Mouse (Mus musculus): ENCODE results near the gene Col19a1.
"Not testable (repeated sequence)": the region's sequence is repeated elsewhere in the genome, so short reads cannot be mapped to it uniquely, and the experiment has no call there.

Col19a1 gene

DNA sequence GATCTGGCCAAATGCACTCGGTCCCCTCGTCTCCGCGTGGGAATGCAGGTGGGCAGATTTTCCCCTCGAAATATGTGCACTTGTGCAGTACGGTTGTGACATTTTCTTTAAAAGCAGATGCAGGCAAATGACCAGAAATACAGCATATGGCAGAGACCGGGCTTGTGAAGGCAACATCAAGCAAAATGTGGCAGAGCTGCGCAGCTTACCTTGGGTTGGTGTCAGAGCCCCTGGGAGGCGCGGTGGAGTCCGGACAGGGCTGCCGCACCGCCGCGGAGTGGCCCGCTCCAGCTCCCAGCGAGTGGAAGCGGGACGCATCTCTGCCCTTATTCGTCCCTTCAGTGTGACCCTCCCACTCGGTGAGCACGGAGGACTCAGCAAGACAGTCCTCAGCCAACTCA lies at the start of gene Col19a1:
Col19a1 (minus strand) TSS at position 332 of the 401 bp plus-strand sequence.
- no peak for DNase-seq (ENCODE audit: low read depth, low spot score)

DNA sequence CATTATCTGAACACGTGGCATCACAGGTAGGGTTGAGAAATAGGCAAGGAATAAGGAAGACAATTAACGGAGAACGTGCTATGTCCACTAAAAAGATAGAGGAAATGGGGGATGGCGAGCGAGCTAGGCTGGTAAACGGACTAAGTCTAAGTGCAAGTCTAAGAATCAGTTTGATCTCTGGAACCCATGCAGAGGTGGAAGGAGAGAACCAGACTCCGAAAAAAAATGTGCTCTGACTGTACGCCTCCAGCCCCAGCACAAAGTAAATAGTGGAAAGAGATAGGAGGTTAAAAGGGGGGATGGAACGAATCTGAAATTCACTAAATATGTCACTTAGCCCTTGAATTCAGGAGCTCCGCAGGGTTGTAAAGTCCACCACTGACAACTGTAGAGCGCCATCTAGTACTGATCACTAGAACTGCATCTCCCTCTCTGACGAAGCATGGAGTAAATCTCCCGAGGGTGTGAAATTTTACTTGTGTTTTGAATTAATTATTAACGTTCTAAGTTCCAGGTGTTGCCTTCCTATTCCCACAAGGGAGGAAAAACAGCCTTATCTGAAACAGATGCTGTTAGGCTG lies 46.4 kb upstream of the Col19a1 start:
- peak; percentile 11 for DNase-seq (ENCODE audit: low read depth, low spot score)

DNA sequence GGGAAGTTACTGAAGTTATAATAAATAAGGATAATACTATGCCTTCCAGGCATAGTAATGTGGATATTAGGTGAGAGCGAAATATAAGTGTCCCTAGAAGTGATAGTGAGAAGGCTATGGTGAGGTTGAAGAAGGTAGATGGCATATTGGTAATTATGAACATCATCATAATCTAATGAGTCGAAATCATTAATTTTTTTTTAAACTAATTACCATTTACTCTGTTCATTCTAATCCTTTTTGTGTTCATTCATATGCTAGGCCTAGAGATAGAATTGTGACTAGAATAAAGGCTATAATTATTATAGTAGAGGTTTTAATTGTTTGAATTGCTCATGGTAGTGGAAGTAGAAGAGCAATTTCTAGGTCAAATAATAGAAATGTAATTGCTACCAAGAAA lies 25.3 kb upstream of the Col19a1 start:
- not testable (repeated sequence) for DNase-seq (ENCODE audit: low read depth, low spot score)

DNA sequence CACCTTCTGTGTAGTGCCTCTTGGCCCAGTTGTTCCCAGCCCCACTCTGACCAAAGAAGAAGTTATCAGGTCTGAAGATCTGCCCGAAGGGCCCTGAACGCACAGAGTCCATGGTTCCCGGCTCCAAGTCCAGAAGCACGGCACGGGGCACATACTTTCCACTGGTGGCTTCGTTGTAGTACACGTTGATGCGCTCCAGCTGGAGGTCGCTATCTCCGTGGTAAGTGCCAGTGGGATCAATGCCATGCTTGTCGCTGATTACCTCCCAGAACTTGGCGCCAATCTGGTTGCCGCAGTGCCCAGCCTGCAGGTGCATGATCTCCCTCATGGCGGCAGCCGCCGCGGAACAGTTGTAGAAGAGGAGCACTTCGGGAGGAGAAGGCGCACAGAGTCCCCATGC lies 7.8 kb upstream of the Col19a1 start:
- DNase-seq (ENCODE audit: low read depth, low spot score): no peak

DNA sequence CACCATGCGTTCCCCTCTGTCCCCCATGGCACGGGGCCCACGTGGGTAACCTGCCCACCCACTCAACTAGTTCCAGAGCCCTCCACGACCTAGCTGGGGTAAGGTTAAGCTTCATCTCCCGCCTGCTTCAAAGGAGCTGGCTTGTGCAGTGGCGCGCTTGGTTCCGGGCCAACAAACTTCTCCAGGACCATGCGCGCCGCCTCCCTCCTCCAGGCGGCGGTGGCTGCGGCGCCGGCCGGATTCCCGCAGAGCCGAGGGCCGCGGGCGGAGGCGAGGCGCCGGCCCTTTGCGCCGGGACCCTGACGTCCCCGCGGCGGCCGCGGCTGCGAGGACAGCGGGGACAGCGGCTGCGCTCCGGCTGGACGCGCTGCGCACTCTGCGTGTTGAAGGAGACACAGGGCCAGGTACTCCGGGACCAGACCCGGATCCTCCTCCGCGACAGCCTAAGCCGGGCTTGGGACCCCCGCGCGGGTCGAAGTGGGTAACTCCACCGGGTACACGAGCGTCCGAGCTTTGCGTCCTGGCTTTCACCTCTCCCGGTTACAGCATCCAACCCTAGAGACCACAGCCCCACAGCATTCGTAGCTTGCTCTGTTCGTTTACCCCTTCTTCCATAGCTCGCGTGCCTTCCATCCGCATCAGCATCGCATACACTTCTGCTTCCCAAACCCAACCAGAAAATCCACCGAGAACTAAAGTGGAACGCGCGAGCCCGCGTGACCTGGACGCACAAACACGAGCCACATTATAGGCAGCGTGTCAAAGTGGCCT lies 717 bp downstream of the Col19a1 start:
- DNase-seq (ENCODE audit: low read depth, low spot score): no peak

DNA sequence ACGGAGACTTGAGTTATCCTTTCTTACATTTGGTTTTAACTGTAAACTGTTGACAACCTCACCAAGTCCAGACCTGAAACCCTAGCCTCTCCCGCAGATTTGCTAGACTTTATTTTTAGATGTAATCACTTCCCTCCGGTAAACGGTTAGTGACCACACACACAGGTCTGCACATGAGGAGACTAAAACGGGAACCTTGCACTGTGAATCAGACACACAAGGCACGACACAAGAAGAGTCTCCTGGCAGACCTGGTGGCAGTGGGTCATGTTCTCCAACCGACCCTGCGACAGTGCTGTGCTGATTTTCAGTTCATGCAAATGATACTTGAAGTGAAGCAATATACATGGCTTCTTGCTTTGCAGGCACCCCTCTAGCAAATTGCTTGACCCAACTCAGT lies 14.7 kb downstream of the Col19a1 start:
- no peak for DNase-seq (ENCODE audit: low read depth, low spot score)

DNA sequence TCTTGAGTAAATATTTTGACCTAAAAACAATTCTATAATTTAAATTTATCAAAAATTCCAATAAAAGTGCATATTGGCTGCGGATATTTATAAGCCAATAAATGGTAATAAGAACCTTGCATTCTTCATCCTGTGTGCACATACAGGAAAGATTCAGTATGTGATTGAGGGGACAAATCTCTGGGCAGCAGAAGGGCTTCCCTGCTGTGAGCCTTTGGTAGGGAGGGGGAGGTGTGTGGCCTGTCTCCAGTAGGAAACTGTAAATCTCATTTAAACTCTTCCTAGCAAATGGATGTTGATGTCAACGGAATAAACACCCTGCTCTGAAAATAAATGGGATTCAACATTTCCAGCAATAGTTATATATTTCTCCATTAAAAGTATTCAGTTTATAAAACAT lies 23.2 kb downstream of the Col19a1 start:
- no peak for DNase-seq (ENCODE audit: low read depth, low spot score)

DNA sequence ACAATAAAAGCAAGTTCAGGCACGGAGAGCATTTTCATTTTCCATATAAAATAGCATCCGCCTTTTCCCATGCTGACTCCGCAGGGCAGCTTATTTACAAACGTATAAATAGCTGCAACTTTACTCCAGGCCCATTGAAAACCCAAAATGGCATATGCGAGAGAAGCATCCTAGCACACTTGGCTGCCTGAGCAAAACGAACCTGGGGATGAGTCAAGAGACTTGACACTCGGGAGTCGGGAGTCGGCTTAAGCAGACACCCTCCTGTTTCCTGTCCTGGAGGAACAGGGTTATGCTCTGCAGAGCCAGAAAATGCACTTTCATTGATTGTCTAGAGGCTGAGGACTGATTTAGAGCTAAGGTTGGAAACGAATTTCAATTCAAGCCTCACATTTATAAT lies 29.3 kb downstream of the Col19a1 start:
- no peak for DNase-seq (ENCODE audit: low read depth, low spot score)

DNA sequence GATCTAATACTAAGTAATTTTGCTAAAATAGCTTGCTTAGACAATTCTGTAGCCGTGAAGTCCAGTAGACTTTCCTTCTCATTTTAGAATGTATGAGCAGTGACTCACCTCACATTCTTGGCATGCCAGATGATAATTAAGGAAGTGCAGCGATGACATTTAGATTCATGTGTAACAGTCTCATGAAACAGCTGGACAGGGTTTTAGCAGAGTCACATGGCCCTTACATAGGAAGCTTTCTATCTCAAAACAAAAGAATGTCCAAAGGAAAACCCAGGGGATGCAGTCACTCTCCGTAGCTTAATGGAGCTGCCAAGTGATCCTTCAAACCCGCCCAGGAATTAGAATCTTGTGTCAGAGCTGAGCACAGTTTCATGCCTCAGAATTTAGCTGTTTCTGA lies 33.8 kb downstream of the Col19a1 start:
- no peak for DNase-seq (ENCODE audit: low read depth, low spot score)

DNA sequence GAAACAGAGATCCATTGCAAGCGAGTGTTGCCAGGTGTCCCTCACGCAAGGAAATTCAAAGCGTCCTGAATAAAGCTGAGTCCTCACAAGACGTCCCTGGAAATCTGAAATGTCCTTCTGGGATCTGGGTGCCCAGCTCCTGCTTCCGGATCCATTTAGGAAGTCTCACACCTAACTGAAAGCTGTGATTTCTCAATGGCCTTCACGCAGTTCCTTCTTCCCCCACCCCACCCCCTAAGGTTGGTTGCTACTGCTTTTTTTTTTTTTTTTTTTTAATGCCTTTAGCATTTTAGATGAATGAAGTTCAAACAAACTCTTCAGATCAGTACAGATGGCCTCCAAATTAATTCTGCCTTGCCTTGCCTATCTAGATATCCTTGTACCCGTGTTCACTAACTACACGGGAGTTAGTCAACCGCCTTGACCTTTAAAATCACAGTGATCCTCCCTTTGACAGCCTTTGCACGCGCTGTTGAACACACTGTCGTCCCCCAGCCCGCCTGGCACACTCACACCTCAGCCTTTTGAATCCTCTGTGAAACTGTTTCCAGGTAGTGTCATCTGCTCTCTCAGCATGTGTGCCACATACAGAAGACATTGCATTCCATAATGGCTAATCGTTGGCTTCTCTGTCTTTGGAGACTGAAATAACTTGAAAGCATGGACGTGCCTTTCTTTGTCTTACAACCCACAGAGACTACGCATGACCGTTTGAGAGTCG lies 36.6 kb downstream of the Col19a1 start:
- no peak for DNase-seq (ENCODE audit: low read depth, low spot score)

DNA sequence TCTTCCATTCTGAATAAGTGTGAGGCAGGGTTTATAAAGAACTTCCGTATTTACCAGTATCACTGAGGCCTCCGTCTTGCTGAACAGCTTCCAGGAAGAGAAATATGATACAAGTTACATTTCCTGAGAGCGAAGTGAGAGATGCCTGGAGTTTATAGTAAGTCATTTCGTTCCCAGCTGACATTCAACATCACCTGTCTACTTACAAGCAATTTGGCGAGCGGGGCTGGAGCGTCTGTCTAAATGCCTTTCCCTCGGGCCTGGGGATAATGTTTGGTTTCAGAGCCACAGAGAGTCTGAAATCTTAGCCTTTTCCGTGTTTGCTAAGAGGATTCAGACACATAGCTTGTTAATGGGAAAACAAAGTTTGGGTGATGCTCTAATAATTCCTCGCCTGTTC lies 37.2 kb downstream of the Col19a1 start:
- DNase-seq (ENCODE audit: low read depth, low spot score): no peak

DNA sequence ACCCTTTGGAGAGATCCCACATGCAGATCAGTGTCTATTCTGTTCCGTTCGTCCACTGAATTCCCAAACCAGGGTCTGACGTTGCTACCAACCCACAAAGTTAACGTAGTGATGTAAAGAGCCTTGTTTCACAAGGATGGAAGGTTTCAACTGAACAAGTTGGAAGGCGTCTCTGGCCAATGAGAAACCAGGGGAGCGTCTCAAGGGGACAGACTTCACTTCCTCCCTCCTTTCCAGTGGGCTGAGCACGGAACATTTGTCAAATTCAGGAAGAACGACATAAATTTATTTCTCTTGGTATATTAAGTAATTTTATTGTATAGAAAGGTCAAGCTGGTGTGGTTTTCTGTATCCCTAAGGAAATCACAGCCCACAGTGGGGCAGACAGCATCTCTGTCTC lies 38.2 kb downstream of the Col19a1 start:
- no peak for DNase-seq (ENCODE audit: low read depth, low spot score)

DNA sequence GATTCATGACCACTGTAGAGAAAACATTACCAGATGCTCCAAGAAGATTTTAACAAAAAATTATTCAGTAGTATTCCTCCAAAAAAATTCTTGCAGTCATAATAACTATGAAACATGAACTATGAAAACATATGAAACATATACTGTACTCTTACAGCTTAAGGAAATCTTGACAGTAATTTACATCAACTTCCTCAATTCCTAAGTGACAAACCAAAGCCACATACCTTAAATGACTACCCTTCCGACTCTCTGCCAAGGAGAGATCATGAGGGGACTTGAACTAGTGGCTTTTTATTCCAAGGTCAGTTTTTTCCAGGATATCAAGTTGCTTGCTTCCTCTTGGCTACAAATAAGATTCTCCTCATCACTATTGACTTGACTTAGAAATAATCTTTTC lies 39.7 kb downstream of the Col19a1 start:
- no peak for DNase-seq (ENCODE audit: low read depth, low spot score)

DNA sequence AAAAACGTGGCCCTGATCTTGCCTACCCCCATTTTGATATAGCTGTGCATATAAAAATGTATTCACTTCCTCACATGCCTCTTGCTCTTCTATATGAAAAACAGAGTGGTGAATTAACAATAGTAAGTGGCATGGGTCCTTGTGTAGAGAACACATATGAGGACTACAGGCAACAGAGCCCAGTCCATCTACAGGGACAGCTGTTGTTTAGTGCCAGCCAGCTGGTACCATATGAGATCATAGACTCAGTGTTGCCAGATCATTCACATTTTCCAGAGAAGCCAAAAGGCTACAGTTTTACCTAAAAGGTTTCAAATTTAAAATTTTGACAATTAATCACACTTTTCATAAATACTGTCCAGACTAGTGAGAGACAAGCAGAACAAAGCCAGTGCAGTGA lies 47.4 kb downstream of the Col19a1 start:
- no peak for DNase-seq (ENCODE audit: low read depth, low spot score)

DNA sequence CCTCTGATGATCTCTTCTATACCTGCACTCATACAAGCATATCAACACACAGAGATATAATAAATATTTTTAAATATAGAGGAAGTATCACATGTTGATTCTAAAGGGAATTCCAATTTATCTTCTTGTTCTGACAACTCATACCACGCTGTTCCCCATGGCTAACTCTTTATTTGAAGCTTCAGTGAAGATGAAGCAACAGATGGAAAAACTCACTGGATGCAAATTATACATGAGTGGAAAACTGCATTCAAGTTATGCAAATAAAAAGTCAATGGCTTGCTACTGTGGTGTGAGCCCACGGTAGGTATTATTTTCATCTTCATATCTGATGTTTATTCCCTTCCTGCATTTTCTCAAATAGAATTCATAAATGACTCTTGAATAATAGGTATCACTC lies 60.1 kb downstream of the Col19a1 start:
- no peak for DNase-seq (ENCODE audit: low read depth, low spot score)

DNA sequence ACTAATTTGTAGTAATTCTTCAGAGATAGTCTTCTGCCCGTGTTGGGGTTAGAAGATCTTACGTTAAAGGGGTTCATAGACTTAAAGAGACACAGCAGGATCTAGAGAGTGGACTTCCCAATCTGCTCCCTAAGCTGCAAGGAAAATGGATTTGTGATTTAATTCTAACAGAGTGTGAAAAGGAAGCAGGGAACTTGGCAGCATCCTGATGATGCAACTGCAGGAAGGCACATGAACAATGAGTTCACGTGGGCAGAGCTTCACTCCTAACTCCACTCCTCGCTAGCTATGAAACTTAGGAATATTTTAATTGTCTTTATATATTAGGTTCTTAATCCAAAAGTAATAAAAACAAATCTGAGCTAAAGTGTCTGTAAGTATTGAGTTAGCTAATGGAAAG lies 69.8 kb downstream of the Col19a1 start:
- no peak for DNase-seq (ENCODE audit: low read depth, low spot score)

DNA sequence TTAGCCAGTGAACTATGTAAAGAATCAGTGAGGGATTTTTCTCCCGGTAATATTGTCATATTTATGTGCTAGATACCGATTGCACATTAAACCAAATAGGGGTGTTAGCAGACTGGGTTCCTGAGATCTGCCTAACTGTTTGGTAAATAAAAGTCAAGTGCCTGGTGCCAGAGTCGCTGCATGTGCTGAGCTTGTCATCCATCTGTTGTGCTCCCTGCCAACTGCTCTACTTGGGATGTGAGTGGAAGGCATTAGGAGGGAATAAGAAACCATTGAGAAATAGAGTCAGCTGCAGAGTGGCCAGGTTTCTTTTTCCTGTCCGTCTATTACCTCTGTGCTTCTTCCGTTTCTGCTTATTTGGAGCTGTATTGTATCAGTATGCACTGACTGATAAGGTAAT lies 71.9 kb downstream of the Col19a1 start:
- no peak for DNase-seq (ENCODE audit: low read depth, low spot score)

DNA sequence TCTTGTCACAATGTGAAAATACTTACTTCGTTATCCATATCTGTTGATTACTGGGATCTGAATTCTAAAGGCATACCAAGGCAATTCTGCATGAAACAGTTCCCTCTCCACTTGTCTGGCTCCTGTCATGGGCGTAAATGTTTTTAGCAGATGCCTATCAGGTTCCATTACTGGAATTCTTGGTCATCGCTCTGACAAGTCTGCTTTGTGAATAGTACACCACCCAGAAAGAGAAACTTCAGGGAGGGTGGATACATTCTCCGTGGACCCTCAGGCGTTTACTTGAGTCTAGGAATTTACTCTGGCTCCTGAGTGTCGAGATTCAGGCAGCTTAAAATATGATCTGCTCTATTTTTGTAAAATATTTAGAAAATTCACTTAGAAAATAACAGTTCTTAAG lies 75.7 kb downstream of the Col19a1 start:
- DNase-seq (ENCODE audit: low read depth, low spot score): no peak

DNA sequence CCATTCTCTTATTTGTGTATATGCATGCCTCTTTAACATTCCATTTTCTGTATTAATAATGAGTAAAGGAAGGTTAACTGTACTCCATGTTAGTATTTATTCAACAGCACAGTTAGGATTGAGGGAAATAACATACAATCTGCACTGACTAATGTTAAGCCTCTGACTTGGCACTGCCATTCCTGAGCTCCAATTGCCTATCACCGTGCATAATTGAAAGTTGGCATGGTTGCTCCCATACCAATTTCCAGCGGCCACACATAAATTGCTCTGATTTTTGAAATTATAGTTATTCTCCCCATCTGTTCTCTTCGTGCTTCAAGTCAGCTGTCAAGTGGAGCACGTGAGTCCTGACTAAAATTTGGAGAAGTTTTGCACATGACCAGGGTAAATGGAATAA lies 91.9 kb downstream of the Col19a1 start:
- no peak for DNase-seq (ENCODE audit: low read depth, low spot score)

DNA sequence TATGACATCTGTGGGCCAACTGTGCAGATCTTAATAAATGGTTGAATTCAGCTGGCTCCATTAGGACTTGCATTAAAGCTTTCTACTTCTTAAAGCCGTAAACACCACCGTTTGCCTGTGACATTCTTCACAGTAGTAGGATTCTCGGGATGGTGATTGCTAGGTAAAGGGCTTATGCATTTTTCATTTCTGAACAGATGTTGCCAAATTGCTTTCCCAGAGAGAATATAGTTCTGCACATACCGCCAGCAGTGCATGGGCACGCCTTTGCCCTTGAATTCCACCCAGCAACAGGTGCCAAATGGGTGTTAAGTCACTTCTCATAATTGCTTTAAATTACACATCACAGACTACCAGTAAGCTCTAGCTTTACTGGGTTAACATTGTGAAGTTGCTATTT lies 103.1 kb downstream of the Col19a1 start:
- DNase-seq (ENCODE audit: low read depth, low spot score): no peak

DNA sequence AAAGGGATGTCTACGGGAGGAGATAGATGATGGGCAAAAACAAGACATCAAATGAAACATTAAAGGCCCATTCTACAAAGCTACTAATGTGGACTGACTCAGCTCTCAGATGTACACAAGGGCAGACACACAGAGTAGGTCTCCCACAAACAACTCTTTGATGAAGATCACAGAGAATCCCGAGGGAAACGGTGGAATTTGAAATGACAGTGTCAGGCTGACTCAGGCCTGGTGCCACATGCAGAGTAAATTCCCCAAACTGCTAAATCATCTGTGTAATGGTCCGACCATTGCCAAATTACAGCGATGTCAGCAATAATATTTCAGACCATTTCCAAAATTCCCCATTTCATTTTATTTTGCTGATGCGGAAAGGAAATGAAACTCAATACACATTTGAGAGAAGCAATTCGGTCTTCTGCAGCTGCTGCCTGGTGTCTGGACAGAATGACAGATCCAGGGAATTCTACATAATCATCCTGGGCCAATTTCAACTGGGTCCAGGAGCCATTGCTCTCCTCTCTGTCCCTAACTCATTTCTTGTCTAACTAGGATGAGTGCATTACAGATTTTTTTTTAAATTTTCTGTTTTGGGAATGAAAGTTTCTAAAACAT lies 116.1 kb downstream of the Col19a1 start:
- DNase-seq (ENCODE audit: low read depth, low spot score): no peak

DNA sequence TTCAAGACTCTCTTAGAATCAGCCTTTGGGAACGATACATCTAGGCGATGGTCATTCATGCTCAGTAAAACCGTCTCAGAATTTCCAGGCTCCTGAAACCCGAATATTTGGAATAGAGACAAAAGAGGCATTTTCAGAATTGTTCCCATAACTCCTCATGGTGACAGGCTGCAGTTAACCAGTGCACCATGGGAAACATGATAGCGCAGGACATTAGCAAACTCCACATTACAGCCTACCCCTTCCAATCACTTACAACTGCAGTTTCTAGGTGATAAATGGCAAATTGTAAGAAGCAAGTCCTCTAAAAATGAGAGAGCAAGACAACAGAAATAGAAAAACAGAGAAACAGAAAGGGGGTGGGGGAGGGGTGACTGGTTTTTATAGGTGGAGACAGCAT lies 116.6 kb downstream of the Col19a1 start:
- no peak for DNase-seq (ENCODE audit: low read depth, low spot score)

All from retina, adult 2 months (tissue).